Mouse (Mus musculus) liver, embryonic 14.5 days (tissue): ENCODE measurements around the gene Cnr2. TPM values are rescaled to one million over a fixed set of nuclear protein-coding genes. Genes with fewer than 3 reads are reported as not detected.

Experiments used
- ATAC-seq: fragments of 200-750 bp; cut with Nextera tagmentation; 2 replicates; pipeline ENCODE4 v1.8.0; 2017; ENCODE audit warnings: moderate number of reproducible peaks, mild to moderate bottlenecking, moderate library complexity; ENCODE audit not compliant: insufficient read depth
- DNase-seq, 3 experiments: peaks; one replicate each; pipeline ENCODE4 v3.0.0-alpha.2; 2012 to 2013; ENCODE audit warnings: low read depth in 3 of 3, low spot score in 3 of 3
- H3K27ac ChIP-seq: fragments of 300-500 bp; sonication (generic); 2 replicates; pipeline ENCODE4 v1.5.1; 2014; ENCODE audit warnings: moderate library complexity, mild to moderate bottlenecking, control low read depth, inconsistent platforms
- H3K27me3 ChIP-seq: fragments of 300-500 bp; sonication (generic); 2 replicates; pipeline ENCODE4 v1.6.1; 2014; ENCODE audit warnings: mild to moderate bottlenecking, low read length, moderate library complexity; ENCODE audit not compliant: control insufficient read depth, insufficient read depth
- H3K36me3 ChIP-seq: fragments of 300-500 bp; sonication (generic); replicated peaks from 2 replicates; pipeline ENCODE4 v1.6.1; 2014; ENCODE audit warnings: low read depth; ENCODE audit not compliant: control insufficient read depth, insufficient read depth
- H3K4me1 ChIP-seq, 2 experiments: fragments of 200-500 bp in 1 of 2; fragments of 300-500 bp in 1 of 2; sonication (generic) in 1 of 2; replicated peaks; 2 replicates each; pipeline ENCODE4 v1.6.1; 2012 to 2014; ENCODE audit warnings: antibody characterized with exemption in 1 of 2, inconsistent platforms in 1 of 2, low read length in 1 of 2; ENCODE audit not compliant: control insufficient read depth in 2 of 2, insufficient read depth in 2 of 2
- H3K4me2 ChIP-seq: fragments of 300-500 bp; sonication (generic); 2 replicates; pipeline ENCODE4 v1.6.1; 2014; ENCODE audit warnings: low read depth, mild to moderate bottlenecking, control low read depth, moderate library complexity
- H3K4me3 ChIP-seq, 2 experiments: fragments of 200-500 bp in 1 of 2; fragments of 300-500 bp in 1 of 2; sonication (generic) in 1 of 2; 2 replicates each; pipeline ENCODE4 v1.5.1; 2012 to 2014; ENCODE audit warnings: low read depth in 2 of 2, low read length in 2 of 2, mild to moderate bottlenecking in 2 of 2, control low read depth in 1 of 2, inconsistent platforms in 1 of 2, moderate library complexity in 1 of 2; ENCODE audit not compliant: insufficient read depth in 1 of 2
- H3K9ac ChIP-seq: fragments of 300-500 bp; sonication (generic); replicated peaks from 2 replicates; pipeline ENCODE4 v1.6.1; 2014; ENCODE audit warnings: mild to moderate bottlenecking, control low read depth, moderate library complexity
- H3K9me3 ChIP-seq: fragments of 300-500 bp; sonication (generic); 2 replicates; pipeline ENCODE4 v1.6.1; 2016; ENCODE audit warnings: low read length, mixed read lengths; ENCODE audit not compliant: control insufficient read depth
- CTCF ChIP-seq: IDR thresholded peaks from 2 replicates; pipeline ENCODE4 v1.5.1; 2016; ENCODE audit warnings: antibody characterized with exemption, low read depth, control low read depth
- EP300 ChIP-seq: IDR thresholded peaks from 2 replicates; pipeline ENCODE4 v1.6.1; 2016; ENCODE audit warnings: antibody characterized with exemption, low read depth
- WGBS: fragments of 180-500 bp; shearing (Covaris S2); extraction: QIAGEN DNeasy Blood & Tissue Kit; methylation state at CpG from one replicate; pipeline ENCODE4 v1.1.7; 2014; ENCODE audit not compliant: insufficient replicate concordance; 5-methylcytosine and 5-hydroxymethylcytosine counted together
- polyA plus RNA-seq, 2 experiments: library from polyadenylated mRNA; depleted of rRNA in 1 of 2; stranded (reverse) in 1 of 2; unstranded in 1 of 2; fragments of >200 nt; fragmentation: Nextera tagmentation in 1 of 2; extraction: Ambion mirVana in 1 of 2; gene quantifications; 2 replicates each; pipeline versions ENCODE4 v1.2.1 to v1.2.3; 2012 to 2014

Cnr2 gene
- polyA plus RNA-seq, 2 experiments, result 2.1 to 2.5 TPM

DNA sequence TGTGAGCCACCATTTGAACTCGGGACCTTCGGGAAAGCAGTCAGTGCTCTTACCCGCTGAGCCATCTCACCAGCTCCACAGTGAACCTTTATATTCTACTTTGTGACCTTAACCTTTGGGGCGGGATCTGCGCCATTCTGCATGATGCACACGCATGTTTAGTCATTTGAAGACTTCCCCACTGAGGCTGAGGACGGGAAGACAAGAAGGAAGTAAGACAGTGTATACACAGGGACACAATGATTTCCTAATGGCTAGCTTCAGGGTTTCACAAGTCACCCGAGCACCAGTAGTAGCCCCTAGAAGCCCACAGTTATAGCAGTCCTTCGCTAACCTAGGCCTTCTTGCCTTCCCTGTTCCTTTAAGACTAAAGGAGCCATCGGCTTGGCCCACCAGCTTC is 50.5 kb downstream of the Cnr2 start:
- 61% methylated on average over 10 of the region's 10 CpGs for WGBS
- no peaks in the 10 kb centered on the region for H3K36me3 ChIP-seq
- peak overlapping the region; percentile 24; the same call in 1 of the 2 replicates for H3K27ac ChIP-seq
- H3K9me3 ChIP-seq, result no peaks in the 10 kb centered on the region
- peaks cover 6 to 14% of the 10 kb centered on the region in 2 experiments for H3K4me1 ChIP-seq
- no peak for DNase-seq
- peak overlapping the region; percentile 82 for H3K4me2 ChIP-seq
- H3K27me3 ChIP-seq, result no peaks in the 10 kb centered on the region
- TF ChIP-seq EP300 (no peak), CTCF (no peak)
- no peak for ATAC-seq
- peak overlapping the region; percentile 88 to 97; a peak in 3 of 4 replicates for H3K4me3 ChIP-seq
- H3K9ac ChIP-seq, result peak overlapping the region; percentile 24

DNA sequence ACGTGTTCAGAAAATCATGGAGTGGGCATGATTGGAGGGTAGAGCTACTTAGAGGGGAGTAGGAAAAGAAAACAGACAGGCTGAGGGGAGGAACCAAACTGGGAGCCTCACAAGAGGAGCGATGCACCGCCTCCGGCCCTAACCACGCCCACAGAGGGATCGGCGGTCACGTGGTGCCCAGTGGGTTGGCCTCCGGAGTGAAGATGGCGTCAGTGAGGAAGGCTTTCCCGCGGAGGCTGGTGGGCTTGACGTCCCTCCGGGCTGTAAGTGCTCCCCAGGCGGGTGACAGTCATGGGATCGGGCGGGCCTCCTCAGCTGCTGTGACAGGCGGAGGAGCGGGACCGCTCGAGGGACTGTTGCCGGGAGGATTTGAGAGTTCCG is 51.1 kb downstream of the Cnr2 start, which contains the start of gene Hmgcl:
Hmgcl (plus strand) TSS at position 171 of the 381 bp plus-strand sequence.
- no peak for TF ChIP-seq CTCF
- no peak for TF ChIP-seq EP300
- Histone ChIP-seq H3K9me3 (0 out of 2 replicates have a peak, but pooled peaks cover under 1% of the 10 kb centered on the region), H3K4me3 (peak within 1 kb of the TSS; percentile 88 to 97), H3K36me3 (no peaks in the 10 kb centered on the region), H3K27me3 (no peaks in the 10 kb centered on the region), H3K4me1 (peaks cover 6 to 14% of the 10 kb centered on the region in 2 experiments), H3K4me2 (peak within 1 kb of the TSS; percentile 82), H3K9ac (peak within 1 kb of the TSS; percentile 96), H3K27ac (peak within 1 kb of the TSS; percentile 24)
- ATAC-seq (peak; percentile 85), DNase-seq (peak; percentile 82 to 90 (median 86))
- WGBS, result under 1% methylated on average over 22 of the region's 23 CpGs

DNA sequence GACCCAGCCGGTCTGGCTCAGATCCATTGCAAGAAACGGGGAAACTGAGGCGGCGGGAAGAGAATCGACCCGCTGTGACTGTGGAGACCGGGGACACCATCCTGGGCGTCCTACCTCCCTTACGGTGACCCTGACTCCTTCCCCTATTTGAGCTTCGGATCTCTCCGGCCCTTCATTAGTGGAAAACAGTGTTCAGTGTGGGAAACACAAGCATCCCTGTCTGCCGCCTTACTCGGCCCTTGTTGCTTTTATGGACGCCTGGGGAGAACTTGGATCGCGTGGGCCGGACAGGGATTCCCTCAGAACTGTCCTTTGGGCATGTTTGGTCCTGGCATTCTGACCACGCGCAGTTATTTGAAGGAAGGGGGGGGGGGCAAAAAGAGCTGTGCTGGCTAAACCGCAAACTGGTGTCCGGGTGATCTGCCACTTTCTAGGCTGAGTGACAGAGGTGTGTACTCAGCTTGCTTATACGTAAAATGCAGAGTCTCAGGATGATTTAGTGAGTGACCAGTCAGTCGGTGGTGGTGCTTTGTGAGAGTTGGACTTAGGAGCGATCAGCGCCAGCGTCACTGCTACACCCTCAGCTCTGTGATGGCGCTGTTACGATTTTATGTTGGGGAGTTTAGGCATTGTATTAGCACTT is 51.6 kb downstream of the Cnr2 start:
- peaks cover 6 to 14% of the 10 kb centered on the region in 2 experiments for H3K4me1 ChIP-seq
- ATAC-seq (peak; percentile 51), DNase-seq (no peak)
- H3K4me2 ChIP-seq, result peak overlapping the region; percentile 82
- peak overlapping the region; percentile 88 to 97 for H3K4me3 ChIP-seq
- H3K9me3 ChIP-seq, result 0 out of 2 replicates have a peak, but pooled peaks cover 2% of the 10 kb centered on the region
- H3K9ac ChIP-seq, result peak overlapping the region; percentile 96
- peak; percentile 16; the same call in 1 of the 2 replicates for TF ChIP-seq CTCF
- TF ChIP-seq EP300, result no peak
- H3K36me3 ChIP-seq, result peaks cover 4% of the 10 kb centered on the region; the same call in 1 of the 2 replicates
- H3K27me3 ChIP-seq, result no peaks in the 10 kb centered on the region
- WGBS, result under 1% methylated on average over 28 of the region's 28 CpGs
- H3K27ac ChIP-seq, result peak overlapping the region; percentile 10

DNA sequence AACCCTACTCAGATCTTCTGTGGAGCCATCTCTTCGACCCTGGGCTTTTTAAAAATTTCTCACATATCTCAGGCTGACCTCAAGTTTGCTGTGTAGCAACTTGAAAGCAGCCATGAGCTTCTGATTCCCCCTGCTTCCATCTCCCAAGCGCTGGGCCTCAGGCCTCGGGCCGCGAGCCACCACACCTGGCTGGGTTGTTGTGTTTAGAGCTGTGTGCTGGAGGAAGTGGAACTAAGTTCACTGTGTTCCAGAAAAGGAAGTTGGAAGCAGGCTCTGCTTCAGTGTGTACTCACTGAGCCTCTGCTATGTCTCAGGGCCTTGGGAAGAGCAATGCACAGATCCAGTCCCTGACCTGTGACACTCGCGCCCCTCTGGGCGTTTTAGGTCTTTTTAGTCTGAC is 52.9 kb downstream of the Cnr2 start:
- no peak overlapping the region for H3K4me3 ChIP-seq
- ATAC-seq (no peak), DNase-seq (no peak)
- H3K9me3 ChIP-seq, result 0 out of 2 replicates have a peak, but pooled peaks cover 2% of the 10 kb centered on the region
- peaks cover 6 to 14% of the 10 kb centered on the region in 2 experiments for H3K4me1 ChIP-seq
- TF ChIP-seq CTCF (no peak), EP300 (no peak)
- H3K36me3 ChIP-seq, result peaks cover 15% of the 10 kb centered on the region; the same call in 1 of the 2 replicates
- H3K9ac ChIP-seq, result no peak overlapping the region
- H3K27me3 ChIP-seq, result no peaks in the 10 kb centered on the region
- no peak overlapping the region; the same call in none of the 2 replicates for H3K4me2 ChIP-seq
- 80% methylated on average over 8 of the region's 8 CpGs for WGBS
- no peak overlapping the region for H3K27ac ChIP-seq

DNA sequence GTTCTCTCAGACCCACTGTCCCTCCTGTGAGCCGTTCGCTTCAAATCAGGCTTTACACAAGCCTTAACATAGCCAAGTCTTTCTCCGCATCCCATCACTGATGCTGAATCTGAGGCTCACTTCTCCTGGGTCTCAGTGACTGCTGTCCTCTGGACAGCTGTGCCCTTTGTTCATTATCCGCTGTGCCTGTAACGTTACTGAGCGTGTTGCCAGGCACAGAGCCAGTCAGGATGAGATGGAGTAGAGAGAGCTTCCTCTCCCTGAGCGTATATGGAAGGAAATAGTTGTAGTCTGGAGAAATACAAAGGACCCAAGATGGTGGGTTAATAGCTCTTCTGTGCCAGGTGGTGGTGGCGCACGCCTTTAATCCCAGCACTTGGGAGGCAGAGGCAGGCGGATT is 54.3 kb downstream of the Cnr2 start:
- H3K9ac ChIP-seq, result no peak overlapping the region
- H3K36me3 ChIP-seq, result peaks cover 16% of the 10 kb centered on the region
- H3K4me2 ChIP-seq, result no peak overlapping the region
- DNase-seq, result no peak
- WGBS, result 83% methylated on average over 10 of the region's 10 CpGs
- H3K4me3 ChIP-seq, result no peak overlapping the region
- ATAC-seq, result no peak
- no peak overlapping the region for H3K27ac ChIP-seq
- TF ChIP-seq CTCF (no peak), EP300 (no peak)
- peaks cover 6 to 9% of the 10 kb centered on the region in 2 experiments for H3K4me1 ChIP-seq
- 0 out of 2 replicates have a peak, but pooled peaks cover 2% of the 10 kb centered on the region for H3K9me3 ChIP-seq
- no peaks in the 10 kb centered on the region for H3K27me3 ChIP-seq
